Mouse (Mus musculus) urinary bladder, postnatal 4 days (tissue): ENCODE results near the gene Gm21866.
"Not testable (repeated sequence)": the region's sequence is repeated elsewhere in the genome, so short reads cannot be mapped to it uniquely, and the experiment has no call there.

Source experiments
- DNase-seq, 2 experiments: peaks; one replicate each; pipeline ENCODE4 v3.0.0; 2021 to 2022; ENCODE audit warnings: low spot score in 2 of 2

Gene Gm21866

DNA sequence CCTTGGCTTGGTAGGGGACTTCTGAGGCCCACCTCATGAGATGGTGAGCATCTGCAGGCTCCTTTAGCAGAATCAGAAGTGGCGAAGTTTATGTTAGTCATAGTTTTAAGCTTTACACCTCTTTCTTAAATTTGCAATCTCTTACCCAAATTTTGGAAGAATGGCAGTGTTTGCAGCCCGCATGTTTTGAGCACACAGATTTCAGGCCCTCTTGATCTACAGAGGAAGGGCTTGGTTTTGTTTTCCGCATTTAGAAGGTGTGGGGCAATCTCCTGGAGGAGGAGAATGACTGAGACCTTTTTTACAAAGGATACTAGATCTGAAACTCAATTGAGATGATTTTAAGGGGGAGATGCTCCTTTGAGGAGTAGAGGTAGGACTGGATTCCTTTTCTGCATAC lies at the start of gene Gm21866:
Gene Gm21866 (minus strand): TSS at position 101 of the 400 bp plus-strand sequence.
- DNase-seq, result not testable (repeated sequence)

DNA sequence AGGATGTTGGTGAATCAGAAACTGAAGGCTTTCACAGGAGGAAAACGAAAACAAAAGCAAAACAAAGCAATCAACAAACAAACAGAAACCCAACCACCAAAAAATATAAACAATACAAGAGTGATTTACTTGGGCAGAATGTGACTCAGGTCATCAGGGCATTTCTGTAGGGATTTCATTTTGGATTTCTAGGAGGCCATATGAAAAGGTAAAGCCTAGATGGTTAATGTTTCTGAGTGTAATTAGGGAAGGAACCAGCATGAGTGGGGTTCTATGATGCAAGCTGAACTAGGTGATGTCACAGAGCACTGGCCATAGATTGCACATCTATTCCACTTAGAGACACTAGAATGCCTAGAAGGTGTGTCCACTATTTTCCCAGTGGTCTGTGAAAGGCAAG lies 28.3 kb upstream of the Gm21866 start, which contains the start of gene Gm20773:
Gene Gm20773 (plus strand): TSS at position 301 of the 400 bp plus-strand sequence.
- DNase-seq, result not testable (repeated sequence)
